Mouse (Mus musculus): Measurements from ENCODE around the gene Olfr1052.
"Not testable (repeated sequence)": the region's sequence is repeated elsewhere in the genome, so short reads cannot be mapped to it uniquely, and the experiment has no call there.

The Olfr1052 gene

GRCm38 (mm10) chr2:86292155-86292554, at the start of gene Olfr1052:
Olfr1052 (plus strand) TSS chr2:86292455.
- DNase-seq = no peak

DNA sequence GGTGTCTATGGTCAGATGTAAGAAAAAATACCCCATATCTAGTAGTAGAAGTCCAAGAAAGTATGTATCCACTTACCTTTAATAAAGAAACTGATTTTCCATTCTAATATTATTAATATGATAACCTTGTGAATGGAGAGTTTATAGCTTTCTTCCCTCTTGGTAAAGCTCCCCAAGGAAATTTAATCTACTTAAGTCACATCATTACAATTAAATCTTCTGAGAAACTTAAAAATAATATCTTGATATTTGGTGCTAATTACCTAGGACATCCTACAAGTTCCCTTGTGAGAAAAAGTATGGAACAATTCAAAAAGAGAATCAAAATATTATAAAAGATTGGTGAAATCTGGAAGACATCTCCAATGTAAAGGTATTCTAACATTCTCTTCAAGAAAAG, 34.0 kb upstream of the Olfr1052 start, which contains the start of gene Olfr1049:
Gene Olfr1049, minus strand, starts transcription at position 101 of the 400 bp plus-strand sequence.
- not testable (repeated sequence) for DNase-seq

- not testable (repeated sequence) for DNase-seq
These were observed 13.3 kb upstream of the Olfr1052 start, which contains the start of gene Olfr1051 for GRCm38 (mm10) chr2:86278988-86279387. Olfr1051 (minus strand) TSS chr2:86279088.

DNA sequence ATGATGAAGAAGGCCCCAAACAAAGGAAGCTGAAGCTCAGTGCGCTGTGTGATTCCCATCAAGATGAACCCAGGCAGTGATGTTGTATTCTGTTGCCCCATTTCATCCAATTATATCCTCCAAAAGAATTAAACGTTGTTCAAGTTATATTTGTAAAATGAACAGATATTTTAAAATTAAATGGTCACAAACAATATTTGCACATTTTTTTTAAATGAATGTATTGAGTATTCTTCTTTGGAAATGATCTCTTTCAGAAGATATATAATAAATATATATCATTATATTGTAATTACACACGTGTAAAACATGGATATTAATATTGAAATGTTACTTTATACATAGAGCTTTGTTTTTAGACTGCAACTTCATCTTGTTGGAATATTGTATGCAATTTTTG, 22.9 kb downstream of the Olfr1052 start, which contains the start of gene Olfr1053:
Gene Olfr1053, minus strand, starts transcription at position 101 of the 400 bp plus-strand sequence.
- no peak for DNase-seq

- no peak for DNase-seq
These were observed 43.1 kb downstream of the Olfr1052 start, which contains the start of gene Olfr1054 for GRCm38 (mm10) chr2:86335333-86335732. Olfr1054 (minus strand) TSS chr2:86335433.
